ENCODE assay signal across 15 mouse cellular contexts in the genomic region with DNA sequence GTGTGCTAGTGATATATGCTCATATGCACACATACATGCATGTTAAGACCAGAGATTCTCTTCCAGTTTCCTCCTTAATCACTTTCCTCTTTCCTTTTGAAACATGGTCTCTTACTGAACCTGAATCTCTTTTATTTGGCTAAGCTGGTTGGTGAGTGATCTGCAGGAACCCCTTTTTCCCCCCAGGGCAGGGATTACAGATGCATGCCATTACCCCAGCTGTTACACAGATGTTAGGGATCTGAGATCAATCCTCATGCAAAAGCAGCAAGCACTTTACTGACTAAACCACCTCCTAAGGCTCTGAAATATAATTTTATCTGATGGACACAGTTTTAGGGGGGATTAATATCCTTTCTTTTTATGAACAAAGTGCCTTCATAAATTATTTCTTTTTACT.
A peak's percentile ranks its signal among the peaks of the same experiment; 100 is the strongest.
DNase-seq lines count a peak whose midpoint lies in the region.
"Had no signal": no experiment of that assay in that cellular context is flagged by ENCODE, and none has a peak within 500 bp of the region (broad histone marks: within the 10 kb centered on the region; RNA-seq: fewer than 3 reads in every experiment).

No protein-coding gene starts in this region.

- peak; percentile 1 for DNase-seq in retina, postnatal 1 day
- DNase-seq in retina, embryonic 14.5 days (ENCODE audit: low spot score): no peak
- DNase-seq in embryo, embryonic 11.5 days (ENCODE audit: low read depth, low spot score): peak; percentile 1
- DNase-seq in hindlimb bud, embryonic 11.5 days (ENCODE audit: extremely low spot score, low read depth, low spot score): peak; percentile 12
- DNase-seq in left cerebral cortex, postnatal 36 days (ENCODE audit: low spot score in 2 of 2): no peak
- no peak for DNase-seq in cerebellum, adult 11 months
- DNase-seq: adrenal gland, adult 8-10 months; cerebellum, adult 11-12 months; cerebellum, adult 9-11 months; gastrocnemius, postnatal 25 days; heart, adult 11 months; heart, postnatal 4 days; kidney, adult 18-20 months; kidney, postnatal 36 days; right cerebral cortex, postnatal 14 days had no signal

- intact Hi-C loops in left cerebral cortex, postnatal 36 days (cut with DNase I): loop anchor here (10.0 kb wide), 1 partner anchor 269 kb away; no protein-coding TSS in a partner anchor

Comparison
In these comparisons a context has a peak if more than half of its experiments do, and no peak if none do; other contexts are left out.
1. DNase-seq: peak in retina, postnatal 1 day (single experiment), embryo, embryonic 11.5 days (single experiment) and hindlimb bud, embryonic 11.5 days (single experiment); none in retina, embryonic 14.5 days (single experiment), left cerebral cortex, postnatal 36 days (0 of 2) and cerebellum, adult 11 months (single experiment).